Mouse (Mus musculus) neural tube, embryonic 12.5 days (tissue): ENCODE measurements around the gene Eipr1. TPM values are rescaled to one million over a fixed set of nuclear protein-coding genes. Genes with fewer than 3 reads are reported as not detected.
"Not testable (repeated sequence)": the region's sequence is repeated elsewhere in the genome, so short reads cannot be mapped to it uniquely, and the experiment has no call there.

ENCODE experiments used
- ATAC-seq: fragments of 200-750 bp; cut with Nextera tagmentation; 2 replicates; pipeline ENCODE4 v1.8.0; 2017; ENCODE audit warnings: low read depth, mild to moderate bottlenecking, moderate TSS enrichment, moderate library complexity; ENCODE audit not compliant: low FRiP score
- H3K27ac ChIP-seq: fragments of 300-500 bp; sonication (generic); 2 replicates; pipeline ENCODE4 v1.5.1; 2016
- H3K27me3 ChIP-seq: fragments of 300-500 bp; sonication (generic); replicated peaks from 2 replicates; pipeline ENCODE4 v1.6.1; 2016; ENCODE audit warnings: mild to moderate bottlenecking
- H3K36me3 ChIP-seq: fragments of 300-500 bp; sonication (generic); 2 replicates; pipeline ENCODE4 v1.6.1; 2016; ENCODE audit warnings: mild to moderate bottlenecking
- H3K4me1 ChIP-seq: fragments of 300-500 bp; sonication (generic); 2 replicates; pipeline ENCODE4 v1.6.1; 2016
- H3K4me2 ChIP-seq: fragments of 300-500 bp; sonication (generic); replicated peaks from 2 replicates; pipeline ENCODE4 v1.6.1; 2016; ENCODE audit warnings: mild to moderate bottlenecking
- H3K4me3 ChIP-seq: fragments of 300-500 bp; sonication (generic); 2 replicates; pipeline ENCODE4 v1.5.1; 2016
- H3K9ac ChIP-seq: fragments of 300-500 bp; sonication (generic); 2 replicates; pipeline ENCODE4 v1.6.1; 2016; ENCODE audit warnings: mild to moderate bottlenecking
- H3K9me3 ChIP-seq: fragments of 300-500 bp; sonication (generic); 2 replicates; pipeline ENCODE4 v1.6.1; 2016; ENCODE audit warnings: mild to moderate bottlenecking
- WGBS: fragments of 180-500 bp; shearing (Covaris S2); methylation state at CpG from one replicate; pipeline ENCODE4 v1.1.7; 2016; 5-methylcytosine and 5-hydroxymethylcytosine counted together
- polyA plus RNA-seq: library from polyadenylated mRNA; unstranded; fragments of >200 nt; fragmentation: Nextera tagmentation; extraction: Ambion mirVana; gene quantifications from 2 replicates; pipeline ENCODE4 v1.2.1, GENCODE M21; 2016

The Eipr1 gene
- polyA plus RNA-seq, 1 experiment from 2014 or later, result 57.4 TPM

- H3K4me2 ChIP-seq, H3K4me1 ChIP-seq, H3K9me3 ChIP-seq, H3K9ac ChIP-seq, H3K4me3 ChIP-seq, H3K27ac ChIP-seq, ATAC-seq, H3K27me3 ChIP-seq: not testable (repeated sequence)
- 96% methylated on average over 6 of the region's 6 CpGs for WGBS
- peaks cover 44% of the 10 kb centered on the region for H3K36me3 ChIP-seq
These were observed 17.9 kb upstream of the Eipr1 start for GRCm38 (mm10) chr12:28733520-28734245.

GRCm38 (mm10) chr12:28734271-28734670, 17.3 kb upstream of the Eipr1 start:
- ATAC-seq, result no peak
- H3K27ac ChIP-seq, result no peak overlapping the region
- H3K9ac ChIP-seq, result no peak overlapping the region
- no peak overlapping the region for H3K4me3 ChIP-seq
- H3K27me3 ChIP-seq, result no peaks in the 10 kb centered on the region
- H3K4me1 ChIP-seq, result no peaks in the 10 kb centered on the region
- WGBS, result 90% methylated on average over 1 of the region's 1 CpGs
- H3K9me3 ChIP-seq, result no peaks in the 10 kb centered on the region
- H3K4me2 ChIP-seq, result no peak overlapping the region
- H3K36me3 ChIP-seq, result peaks cover 44% of the 10 kb centered on the region

GRCm38 (mm10) chr12:28735293-28735692, 16.3 kb upstream of the Eipr1 start:
- Histone ChIP-seq H3K4me2 (no peak overlapping the region), H3K27ac (no peak overlapping the region), H3K4me1 (no peaks in the 10 kb centered on the region), H3K27me3 (no peaks in the 10 kb centered on the region), H3K9ac (no peak overlapping the region), H3K9me3 (no peaks in the 10 kb centered on the region), H3K36me3 (peaks cover 44% of the 10 kb centered on the region), H3K4me3 (no peak overlapping the region)
- no peak for ATAC-seq
- WGBS, result 94% methylated on average over 3 of the region's 3 CpGs

- Histone ChIP-seq H3K27ac (no peak overlapping the region), H3K4me2 (no peak overlapping the region), H3K4me1 (0 out of 2 replicates have a peak, but pooled peaks cover 3% of the 10 kb centered on the region), H3K9ac (no peak overlapping the region), H3K36me3 (peaks cover 23% of the 10 kb centered on the region), H3K4me3 (no peak overlapping the region), H3K9me3 (no peaks in the 10 kb centered on the region), H3K27me3 (no peaks in the 10 kb centered on the region)
- no peak for ATAC-seq
- 87% methylated on average over 3 of the region's 3 CpGs for WGBS
These were observed 8.3 kb upstream of the Eipr1 start for GRCm38 (mm10) chr12:28743328-28743727.

GRCm38 (mm10) chr12:28750021-28750633, 1.5 kb upstream of the Eipr1 start, which contains the start of gene Trappc12:
Trappc12 (minus strand) TSS chr12:28750472.
- peak; percentile 87 for ATAC-seq
- Histone ChIP-seq H3K27ac (no peak within 1 kb of the TSS), H3K4me3 (peak within 1 kb of the TSS; percentile 76), H3K9ac (peak within 1 kb of the TSS; percentile 71), H3K36me3 (peaks cover 15% of the 10 kb centered on the region), H3K27me3 (no peaks in the 10 kb centered on the region), H3K4me2 (peak within 1 kb of the TSS; percentile 74), H3K9me3 (no peaks in the 10 kb centered on the region), H3K4me1 (peaks cover 18% of the 10 kb centered on the region)
- WGBS, result 3% methylated on average over 41 of the region's 41 CpGs

GRCm38 (mm10) chr12:28750876-28751275, 727 bp upstream of the Eipr1 start:
- H3K4me3 ChIP-seq, result peak overlapping the region; percentile 76; the same call in 1 of the 2 replicates
- no peak for ATAC-seq
- H3K27ac ChIP-seq, result no peak overlapping the region
- H3K4me1 ChIP-seq, result peaks cover 18% of the 10 kb centered on the region
- WGBS, result 94% methylated on average over 5 of the region's 5 CpGs
- peak overlapping the region; percentile 74; the same call in 1 of the 2 replicates for H3K4me2 ChIP-seq
- no peaks in the 10 kb centered on the region for H3K27me3 ChIP-seq
- no peak overlapping the region for H3K9ac ChIP-seq
- H3K9me3 ChIP-seq, result no peaks in the 10 kb centered on the region
- peaks cover 13% of the 10 kb centered on the region for H3K36me3 ChIP-seq

- ATAC-seq, result no peak
- H3K4me3 ChIP-seq, result no peak overlapping the region
- no peaks in the 10 kb centered on the region for H3K9me3 ChIP-seq
- WGBS, result 87% methylated on average over 4 of the region's 4 CpGs
- H3K4me1 ChIP-seq, result peaks cover 6% of the 10 kb centered on the region
- H3K27ac ChIP-seq, result no peak overlapping the region
- H3K4me2 ChIP-seq, result no peak overlapping the region
- no peak overlapping the region for H3K9ac ChIP-seq
- no peaks in the 10 kb centered on the region for H3K27me3 ChIP-seq
- H3K36me3 ChIP-seq, result peaks cover 4% of the 10 kb centered on the region; the same call in 1 of the 2 replicates
These were observed 4.4 kb downstream of the Eipr1 start for GRCm38 (mm10) chr12:28756019-28756418.

GRCm38 (mm10) chr12:28769953-28770352, 18.4 kb downstream of the Eipr1 start:
- H3K4me2 ChIP-seq, result no peak overlapping the region
- no peaks in the 10 kb centered on the region for H3K27me3 ChIP-seq
- peaks cover 20% of the 10 kb centered on the region for H3K36me3 ChIP-seq
- H3K9ac ChIP-seq, result no peak overlapping the region
- no peak overlapping the region for H3K4me3 ChIP-seq
- peaks cover 3% of the 10 kb centered on the region; the same call in 1 of the 2 replicates for H3K4me1 ChIP-seq
- H3K27ac ChIP-seq, result no peak overlapping the region
- H3K9me3 ChIP-seq, result no peaks in the 10 kb centered on the region
- WGBS, result 93% methylated on average over 7 of the region's 7 CpGs
- no peak for ATAC-seq

- Histone ChIP-seq H3K36me3 (peaks cover 4% of the 10 kb centered on the region; the same call in 1 of the 2 replicates), H3K4me2 (no peak overlapping the region), H3K4me3 (no peak overlapping the region), H3K9ac (no peak overlapping the region), H3K27me3 (no peaks in the 10 kb centered on the region), H3K4me1 (peaks cover 9% of the 10 kb centered on the region; the same call in 1 of the 2 replicates), H3K27ac (no peak overlapping the region), H3K9me3 (no peaks in the 10 kb centered on the region)
- WGBS, result 80% methylated on average over 3 of the region's 3 CpGs
- no peak for ATAC-seq
These were observed 22.2 kb downstream of the Eipr1 start for GRCm38 (mm10) chr12:28773815-28774214.

- no peak for ATAC-seq
- H3K9ac ChIP-seq, result no peak overlapping the region
- H3K4me2 ChIP-seq, result no peak overlapping the region
- peaks cover 12% of the 10 kb centered on the region for H3K4me1 ChIP-seq
- no peak overlapping the region for H3K27ac ChIP-seq
- no peaks in the 10 kb centered on the region for H3K9me3 ChIP-seq
- H3K27me3 ChIP-seq, result no peaks in the 10 kb centered on the region
- H3K4me3 ChIP-seq, result no peak overlapping the region
- 48% methylated on average over 8 of the region's 8 CpGs for WGBS
- H3K36me3 ChIP-seq, result peaks cover 2% of the 10 kb centered on the region; the same call in 1 of the 2 replicates
These were observed 23.5 kb downstream of the Eipr1 start for GRCm38 (mm10) chr12:28775120-28775519.

- no peaks in the 10 kb centered on the region for H3K36me3 ChIP-seq
These were observed 24.0 kb downstream of the Eipr1 start for GRCm38 (mm10) chr12:28775627-28776026.

GRCm38 (mm10) chr12:28780180-28780579, 28.6 kb downstream of the Eipr1 start:
- no peaks in the 10 kb centered on the region for H3K36me3 ChIP-seq
- WGBS, result 48% methylated on average over 7 of the region's 7 CpGs
- H3K9ac ChIP-seq, result no peak overlapping the region
- H3K9me3 ChIP-seq, result no peaks in the 10 kb centered on the region
- H3K4me2 ChIP-seq, result no peak overlapping the region
- 0 out of 2 replicates have a peak, but pooled peaks have one; percentile 31 for ATAC-seq
- H3K4me3 ChIP-seq, result no peak overlapping the region
- H3K27ac ChIP-seq, result peak overlapping the region; percentile 29; the same call in 1 of the 2 replicates
- H3K27me3 ChIP-seq, result no peaks in the 10 kb centered on the region
- peaks cover 42% of the 10 kb centered on the region for H3K4me1 ChIP-seq

More at GRCm38 (mm10) chr12:28775627-28776026, 24.0 kb downstream of the Eipr1 start:
- no peak for ATAC-seq
- Histone ChIP-seq H3K4me3 (no peak overlapping the region), H3K4me1 (peaks cover 17% of the 10 kb centered on the region), H3K27me3 (no peaks in the 10 kb centered on the region), H3K4me2 (no peak overlapping the region), H3K27ac (no peak overlapping the region), H3K9me3 (no peaks in the 10 kb centered on the region), H3K9ac (no peak overlapping the region)
- 92% methylated on average over 6 of the region's 6 CpGs for WGBS
